ENCODE assay signal across 7 mouse cellular contexts in genomic region chr12:84174871-84175270, GRCm38 (mm10). TPM values are rescaled to one million over a fixed set of nuclear protein-coding genes. Genes with fewer than 3 reads are reported as not detected.
DNase-seq lines count a peak whose midpoint lies in the region; ATAC-seq and TF ChIP-seq lines count a peak whose summit lies in the region.

No protein-coding gene starts in this region.

- H3K4me2 ChIP-seq in kidney, embryonic 14.5 days (replicated peaks; ENCODE audit: low read depth, low read length) = no peak overlapping the region
- H3K4me2 ChIP-seq in lung, postnatal 0 days (replicated peaks; ENCODE audit: low read depth, low read length) = peak overlapping the region; percentile 50

- TF ChIP-seq EP300 in ES-Bruce4 (IDR thresholded peaks at IDR 0.05; ENCODE audit: insufficient read depth, low read depth, low read length) = 0 out of 2 replicates have a peak, but pooled peaks have one; percentile 4
- TF ChIP-seq EP300 in lung, postnatal 0 days (IDR thresholded peaks at IDR 0.05) = peak; percentile 71

- peaks cover 6% of the 10 kb centered on the region for H3K4me1 ChIP-seq in ES-Bruce4 (ENCODE audit: control insufficient read depth, insufficient read depth, low read length)
- H3K4me1 ChIP-seq in kidney, embryonic 14.5 days (ENCODE audit: control insufficient read depth, insufficient read depth, low read length) = peaks cover 58% of the 10 kb centered on the region
- H3K4me1 ChIP-seq in lung, postnatal 0 days (ENCODE audit: insufficient read depth, low read depth, low read length) = peaks cover 64% of the 10 kb centered on the region

- no peak overlapping the region for H3K9ac ChIP-seq in ES-Bruce4 (ENCODE audit: low read depth, poor library complexity, severe bottlenecking)
- no peak overlapping the region for H3K9ac ChIP-seq in kidney, embryonic 14.5 days (ENCODE audit: low read depth, low read length)
- peak overlapping the region; percentile 3; the same call in 1 of the 2 replicates for H3K9ac ChIP-seq in lung, postnatal 0 days (replicated peaks; ENCODE audit: low read depth)

- peak overlapping the region; percentile 82 for H3K27ac ChIP-seq in ES-Bruce4 (ENCODE audit: insufficient read depth, low read length)
- peak overlapping the region; percentile 97 for H3K27ac ChIP-seq in kidney, embryonic 14.5 days (ENCODE audit: low read depth, low read length)
- peak overlapping the region; percentile 89 for H3K27ac ChIP-seq in lung, postnatal 0 days (ENCODE audit: low read length)

- no peak overlapping the region; the same call in 1 of the 2 replicates for H3K4me3 ChIP-seq in ES-Bruce4 (ENCODE audit: low read depth, low read length)
- H3K4me3 ChIP-seq in kidney, embryonic 14.5 days (ENCODE audit: low read length) = no peak overlapping the region
- no peak overlapping the region; the same call in 1 of the 2 replicates for H3K4me3 ChIP-seq in lung, postnatal 0 days (ENCODE audit: low read depth, low read length)

- 68% methylated on average over 6 of the region's 6 CpGs for WGBS in kidney, embryonic 14.5 days
- WGBS in lung, postnatal 0 days = 35% methylated on average over 6 of the region's 6 CpGs

- no peak for TF ChIP-seq CTCF in ES-Bruce4 (IDR thresholded peaks at IDR 0.05; ENCODE audit: low read depth, low read length)
- no peak for TF ChIP-seq CTCF in lung, postnatal 0 days (IDR thresholded peaks at IDR 0.05)

- DNase-seq in adrenal gland, postnatal 14 days = peak; percentile 89
- DNase-seq in heart, adult 9 months (ENCODE audit: low spot score in 2 of 2) = peak; percentile 79 to 85
- peak; percentile 96 for DNase-seq in lung, postnatal 0 days (ENCODE audit: low spot score)
- peak; percentile 86 for DNase-seq in urinary bladder, postnatal 25 days (ENCODE audit: low spot score)
- no peak for DNase-seq in right cerebral cortex, adult 18-20 months

- H3K27me3 ChIP-seq in ES-Bruce4 (ENCODE audit: control insufficient read depth, insufficient read depth, low read length, poor library complexity, severe bottlenecking) = no peaks in the 10 kb centered on the region
- no peaks in the 10 kb centered on the region for H3K27me3 ChIP-seq in kidney, embryonic 14.5 days (ENCODE audit: control insufficient read depth, insufficient read depth, low read length)
- no peaks in the 10 kb centered on the region for H3K27me3 ChIP-seq in lung, postnatal 0 days (replicated peaks; ENCODE audit: insufficient read depth, low read length)

- H3K36me3 ChIP-seq in ES-Bruce4 (ENCODE audit: control insufficient read depth, insufficient read depth, low read length, poor library complexity, severe bottlenecking) = 0 out of 2 replicates have a peak, but pooled peaks cover 7% of the 10 kb centered on the region
- peaks cover 37% of the 10 kb centered on the region for H3K36me3 ChIP-seq in kidney, embryonic 14.5 days (ENCODE audit: control insufficient read depth, insufficient read depth, low read length)
- H3K36me3 ChIP-seq in lung, postnatal 0 days (ENCODE audit: insufficient read depth, low read length) = peaks cover 26% of the 10 kb centered on the region

- no peak for ATAC-seq in kidney, embryonic 14.5 days (ENCODE audit: low FRiP score, low TSS enrichment)
- peak; percentile 72 for ATAC-seq in lung, postnatal 0 days

- H3K9me3 ChIP-seq in ES-Bruce4 (replicated peaks; ENCODE audit: control insufficient read depth, insufficient read depth, low read length, poor library complexity, severe bottlenecking) = no peaks in the 10 kb centered on the region
- H3K9me3 ChIP-seq in kidney, embryonic 14.5 days (ENCODE audit: control insufficient read depth, low read length) = no peaks in the 10 kb centered on the region
- H3K9me3 ChIP-seq in lung, postnatal 0 days (ENCODE audit: low read length) = no peaks in the 10 kb centered on the region

- peak; percentile 26 for TF ChIP-seq POLR2A in ES-Bruce4 (IDR thresholded peaks at IDR 0.05; ENCODE audit: insufficient read depth, low read length)

RNA-seq across cellular contexts. Expression of gene Pnma1, which starts 26.6 kb away (rescaled TPM):
- polyA plus RNA-seq in ES-Bruce4 (2011; ENCODE audit: insufficient read depth, insufficient read length, low read depth, missing spikeins) = 0.38 TPM in 1 of 2 replicates, not detected in the other
- 0.30 and 0.44 TPM in 2 replicates for total RNA-seq in adrenal gland, postnatal 14 days (2021)
- 0.24 and 0.51 TPM in 2 replicates for polyA plus RNA-seq in kidney, embryonic 14.5 days (2014; fragmentation: Nextera tagmentation; extraction: Ambion mirVana)
- polyA plus RNA-seq in lung, postnatal 0 days (2015; fragmentation: Nextera tagmentation; extraction: Ambion mirVana) = 1.9 and 2.9 TPM in 2 replicates

RNA-seq across cellular contexts. Expression of gene Elmsan1, which starts 43.8 kb away (rescaled TPM):
- polyA plus RNA-seq in ES-Bruce4 (2011; ENCODE audit: insufficient read depth, insufficient read length, low read depth, missing spikeins) = 28.3 and 30.1 TPM in 2 replicates
- total RNA-seq in adrenal gland, postnatal 14 days (2021) = 18.7 and 25.7 TPM in 2 replicates
- polyA plus RNA-seq in kidney, embryonic 14.5 days (2014; fragmentation: Nextera tagmentation; extraction: Ambion mirVana) = 5.8 and 9.3 TPM in 2 replicates
- polyA plus RNA-seq in lung, postnatal 0 days (2015; fragmentation: Nextera tagmentation; extraction: Ambion mirVana) = 5.9 and 6.7 TPM in 2 replicates
